Mouse (Mus musculus) heart, embryonic 12.5 days (tissue): Measurements from ENCODE around the gene Ooep. TPM values are rescaled to one million over a fixed set of nuclear protein-coding genes. Genes with fewer than 3 reads are reported as not detected.

Experiments
- ATAC-seq: fragments of 200-750 bp; cut with Nextera tagmentation; 2 replicates; pipeline ENCODE4 v1.8.0; 2017; ENCODE audit warnings: moderate TSS enrichment, moderate library complexity; ENCODE audit not compliant: insufficient number of reproducible peaks, low FRiP score
- H3K27ac ChIP-seq: fragments of 300-500 bp; sonication (generic); 2 replicates; pipeline ENCODE4 v1.5.1; 2016; ENCODE audit warnings: mild to moderate bottlenecking, moderate library complexity; ENCODE audit not compliant: poor library complexity, severe bottlenecking
- H3K27me3 ChIP-seq: fragments of 300-500 bp; sonication (generic); replicated peaks from 2 replicates; pipeline ENCODE4 v1.6.1; 2016; ENCODE audit warnings: mild to moderate bottlenecking, moderate library complexity
- H3K36me3 ChIP-seq: fragments of 300-500 bp; sonication (generic); 2 replicates; pipeline ENCODE4 v1.6.1; 2016; ENCODE audit warnings: mild to moderate bottlenecking, moderate library complexity
- H3K4me1 ChIP-seq: fragments of 300-500 bp; sonication (generic); replicated peaks from 2 replicates; pipeline ENCODE4 v1.6.1; 2016; ENCODE audit warnings: mild to moderate bottlenecking
- H3K4me2 ChIP-seq: fragments of 300-500 bp; sonication (generic); 2 replicates; pipeline ENCODE4 v1.6.1; 2016; ENCODE audit warnings: mild to moderate bottlenecking, moderate library complexity
- H3K4me3 ChIP-seq: fragments of 300-500 bp; sonication (generic); 2 replicates; pipeline ENCODE4 v1.5.1; 2016; ENCODE audit warnings: mild to moderate bottlenecking
- H3K9ac ChIP-seq: fragments of 300-500 bp; sonication (generic); 2 replicates; pipeline ENCODE4 v1.6.1; 2016; ENCODE audit warnings: mild to moderate bottlenecking, moderate library complexity
- H3K9me3 ChIP-seq: fragments of 300-500 bp; sonication (generic); replicated peaks from 2 replicates; pipeline ENCODE4 v1.6.1; 2016; ENCODE audit warnings: mild to moderate bottlenecking, moderate library complexity
- WGBS: fragments of 180-500 bp; shearing (Covaris S2); methylation state at CpG from one replicate; pipeline ENCODE4 v1.1.7; 2016; 5-methylcytosine and 5-hydroxymethylcytosine counted together
- polyA plus RNA-seq: library from polyadenylated mRNA; unstranded; fragments of >200 nt; fragmentation: Nextera tagmentation; extraction: Ambion mirVana; gene quantifications from 2 replicates; pipeline ENCODE4 v1.2.1, GENCODE M21; 2016

The Ooep gene
- 0.56 and 0.68 TPM in 2 replicates for polyA plus RNA-seq

DNA sequence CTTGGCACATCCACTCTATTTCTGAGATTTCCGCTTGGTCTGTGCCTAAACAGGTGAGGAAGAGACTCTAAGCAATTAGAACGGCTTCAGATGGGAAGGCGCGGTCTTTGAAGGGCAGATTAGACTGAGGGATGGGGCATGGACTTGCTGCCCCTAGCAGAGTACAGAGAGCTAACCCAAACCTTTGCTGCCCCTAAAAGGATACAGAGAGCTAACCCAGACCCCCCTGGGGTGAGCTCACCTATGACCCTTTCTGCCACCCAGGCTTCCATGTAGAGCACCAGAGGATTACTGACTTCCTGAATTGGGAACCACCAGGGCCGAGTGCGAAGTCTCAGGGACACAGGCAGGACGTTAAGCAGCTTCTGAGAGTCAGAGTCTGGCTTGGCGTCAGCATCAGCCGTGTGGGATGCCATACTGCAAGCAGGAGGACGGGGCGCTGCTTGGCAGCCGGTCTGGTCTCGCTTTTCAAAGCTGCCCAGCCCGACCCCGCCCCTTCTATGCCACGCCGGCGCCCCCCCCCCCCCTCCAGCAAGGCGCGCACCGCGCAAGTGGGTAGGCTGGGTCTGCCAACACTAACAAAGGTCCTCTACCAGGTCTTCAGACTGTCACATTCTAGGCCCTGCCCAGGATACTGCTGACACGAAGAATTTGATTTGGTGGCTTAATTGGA lies at the start of gene Ooep:
TSS of gene Ooep (minus strand) at position 613 of the 673 bp plus-strand sequence.
- ATAC-seq = peak; percentile 71
- no peak within 1 kb of the TSS for H3K27ac ChIP-seq
- H3K36me3 ChIP-seq = no peaks in the 10 kb centered on the region
- peaks cover 10% of the 10 kb centered on the region for H3K4me1 ChIP-seq
- no peaks in the 10 kb centered on the region for H3K27me3 ChIP-seq
- peak within 1 kb of the TSS; percentile 85 for H3K4me2 ChIP-seq
- H3K4me3 ChIP-seq = peak within 1 kb of the TSS; percentile 44
- H3K9ac ChIP-seq = peak within 1 kb of the TSS; percentile 64; the same call in 1 of the 2 replicates
- no peaks in the 10 kb centered on the region for H3K9me3 ChIP-seq
- 5% methylated on average over 20 of the region's 23 CpGs for WGBS

DNA sequence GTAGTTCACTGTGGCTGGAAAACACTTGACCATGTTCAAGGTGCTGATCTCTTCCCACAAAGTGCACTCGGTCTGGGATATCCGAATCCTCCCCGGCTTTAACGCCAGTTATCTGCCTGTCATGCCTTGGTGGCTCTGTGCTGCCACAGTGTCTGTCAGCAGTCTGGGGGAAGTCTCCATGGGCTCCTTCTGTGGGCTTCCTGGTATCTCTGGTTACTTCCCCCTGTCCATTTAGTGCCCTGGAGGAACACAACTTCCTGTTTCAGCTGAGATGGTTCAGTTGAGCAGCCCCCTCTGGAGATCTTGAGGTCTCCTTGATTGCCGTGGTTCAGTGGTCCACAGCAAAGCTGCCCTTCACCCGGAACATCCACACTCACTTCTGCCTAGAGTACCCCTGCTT lies 49.7 kb upstream of the Ooep start:
- WGBS = 49% methylated on average over 6 of the region's 6 CpGs
- H3K9me3 ChIP-seq = no peaks in the 10 kb centered on the region
- H3K36me3 ChIP-seq = no peaks in the 10 kb centered on the region
- peaks cover 10% of the 10 kb centered on the region for H3K4me1 ChIP-seq
- peak overlapping the region; percentile 88 for H3K4me2 ChIP-seq
- H3K27ac ChIP-seq = no peak overlapping the region
- H3K4me3 ChIP-seq = no peak overlapping the region
- peaks cover 8% of the 10 kb centered on the region for H3K27me3 ChIP-seq
- no peak overlapping the region for H3K9ac ChIP-seq
- ATAC-seq = no peak

DNA sequence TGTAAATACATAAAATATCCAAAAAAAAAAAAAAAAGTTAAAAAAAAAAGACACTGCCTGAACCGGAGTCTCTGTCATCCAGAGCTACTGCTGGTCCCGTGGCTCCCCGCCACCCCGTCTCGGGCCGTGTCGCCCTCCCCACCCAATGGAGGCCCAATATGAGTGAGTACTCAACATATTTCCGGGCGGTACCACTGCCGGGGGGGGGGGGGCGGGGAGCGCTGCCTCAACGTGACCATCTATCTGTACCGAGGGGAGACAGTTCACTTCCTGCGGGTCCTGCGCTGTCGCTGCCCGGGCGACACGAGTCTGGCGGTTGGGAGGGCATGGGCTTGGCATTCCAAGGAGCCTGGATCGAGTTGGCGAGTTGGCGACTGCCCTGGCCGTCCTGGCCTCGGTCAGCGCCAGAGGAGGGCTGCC lies 48.8 kb upstream of the Ooep start:
- H3K27ac ChIP-seq = no peak overlapping the region

DNA sequence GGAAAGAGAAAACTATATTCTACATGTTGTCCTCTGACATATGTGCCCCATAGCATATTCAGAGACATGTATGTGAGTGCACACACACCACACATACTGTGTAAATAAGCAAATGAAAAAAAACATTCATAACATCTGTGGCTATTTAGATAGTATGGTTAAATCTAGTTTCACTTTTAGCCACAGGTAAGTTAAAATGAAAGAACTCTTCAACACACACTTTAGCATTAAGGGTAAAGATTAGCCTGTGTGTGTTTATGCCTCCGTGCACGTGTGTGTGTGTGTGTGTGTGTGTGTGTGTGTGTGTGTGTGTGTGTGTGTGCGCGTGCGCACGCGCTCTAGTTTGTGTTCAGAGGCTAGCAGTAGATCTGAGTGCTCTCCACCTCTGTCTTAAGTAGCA lies 23.1 kb upstream of the Ooep start:
- H3K4me3 ChIP-seq = no peak overlapping the region
- no peak overlapping the region for H3K27ac ChIP-seq
- peaks cover 22% of the 10 kb centered on the region for H3K27me3 ChIP-seq
- no peaks in the 10 kb centered on the region for H3K9me3 ChIP-seq
- 84% methylated on average over 7 of the region's 7 CpGs for WGBS
- no peak overlapping the region for H3K4me2 ChIP-seq
- H3K4me1 ChIP-seq = no peaks in the 10 kb centered on the region
- H3K9ac ChIP-seq = no peak overlapping the region
- ATAC-seq = no peak
- no peaks in the 10 kb centered on the region for H3K36me3 ChIP-seq

More for the DNA sequence above, 48.8 kb upstream of the Ooep start:
- peak overlapping the region; percentile 48 for H3K4me3 ChIP-seq
- peak; percentile 33 for ATAC-seq
- peaks cover 8% of the 10 kb centered on the region for H3K27me3 ChIP-seq
- H3K4me1 ChIP-seq = peaks cover 10% of the 10 kb centered on the region
- 11% methylated on average over 26 of the region's 27 CpGs for WGBS
- no peaks in the 10 kb centered on the region for H3K9me3 ChIP-seq
- H3K4me2 ChIP-seq = peak overlapping the region; percentile 88
- H3K36me3 ChIP-seq = no peaks in the 10 kb centered on the region
- peak overlapping the region; percentile 62 for H3K9ac ChIP-seq

DNA sequence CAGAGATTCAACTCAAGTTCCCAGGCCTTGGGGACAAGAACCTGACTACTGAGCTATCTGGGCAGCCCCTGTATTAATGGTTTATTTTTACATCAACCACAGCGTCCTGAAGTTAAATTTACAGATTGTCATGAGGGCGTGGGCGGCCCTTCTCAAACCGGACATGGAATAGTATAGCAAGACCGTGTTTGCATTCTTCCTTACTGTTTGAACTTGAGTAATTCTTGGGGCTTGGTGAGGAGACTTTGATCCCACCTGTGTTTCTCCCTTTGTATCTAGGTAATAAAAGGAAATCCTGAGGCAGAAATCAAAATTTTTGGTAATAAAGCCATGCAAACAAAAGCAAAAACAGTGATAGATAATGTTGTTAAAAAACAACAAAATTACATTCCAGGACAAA lies 22.0 kb upstream of the Ooep start:
- 73% methylated on average over 5 of the region's 5 CpGs for WGBS
- H3K36me3 ChIP-seq = no peaks in the 10 kb centered on the region

DNA sequence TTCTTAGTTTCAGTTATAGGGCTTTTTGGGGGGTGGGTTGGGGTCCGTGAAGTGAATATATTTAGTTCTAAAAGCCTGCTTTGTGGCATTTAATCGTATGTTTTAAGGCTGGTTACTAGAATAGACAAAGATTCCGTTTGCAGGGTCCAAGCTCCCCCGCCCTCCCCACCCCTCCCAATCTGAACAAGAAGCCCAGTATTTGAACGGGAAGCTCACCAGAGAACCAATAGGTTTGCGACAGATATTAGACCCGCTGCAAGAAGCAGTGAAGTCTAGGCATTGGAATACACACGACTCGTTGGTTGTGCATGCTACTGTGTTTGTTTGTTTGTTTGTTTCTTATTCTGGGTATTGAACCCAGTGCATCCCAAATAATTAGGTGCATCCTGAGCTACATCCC lies 18.0 kb upstream of the Ooep start:
- Histone ChIP-seq H3K27me3 (peaks cover 73% of the 10 kb centered on the region), H3K4me3 (no peak overlapping the region; the same call in 1 of the 2 replicates)

More for the DNA sequence above, 22.0 kb upstream of the Ooep start:
- Histone ChIP-seq H3K4me1 (peaks cover 4% of the 10 kb centered on the region), H3K4me3 (no peak overlapping the region), H3K4me2 (no peak overlapping the region), H3K27ac (no peak overlapping the region), H3K9ac (no peak overlapping the region), H3K27me3 (peaks cover 32% of the 10 kb centered on the region), H3K9me3 (no peaks in the 10 kb centered on the region)
- ATAC-seq = no peak

DNA sequence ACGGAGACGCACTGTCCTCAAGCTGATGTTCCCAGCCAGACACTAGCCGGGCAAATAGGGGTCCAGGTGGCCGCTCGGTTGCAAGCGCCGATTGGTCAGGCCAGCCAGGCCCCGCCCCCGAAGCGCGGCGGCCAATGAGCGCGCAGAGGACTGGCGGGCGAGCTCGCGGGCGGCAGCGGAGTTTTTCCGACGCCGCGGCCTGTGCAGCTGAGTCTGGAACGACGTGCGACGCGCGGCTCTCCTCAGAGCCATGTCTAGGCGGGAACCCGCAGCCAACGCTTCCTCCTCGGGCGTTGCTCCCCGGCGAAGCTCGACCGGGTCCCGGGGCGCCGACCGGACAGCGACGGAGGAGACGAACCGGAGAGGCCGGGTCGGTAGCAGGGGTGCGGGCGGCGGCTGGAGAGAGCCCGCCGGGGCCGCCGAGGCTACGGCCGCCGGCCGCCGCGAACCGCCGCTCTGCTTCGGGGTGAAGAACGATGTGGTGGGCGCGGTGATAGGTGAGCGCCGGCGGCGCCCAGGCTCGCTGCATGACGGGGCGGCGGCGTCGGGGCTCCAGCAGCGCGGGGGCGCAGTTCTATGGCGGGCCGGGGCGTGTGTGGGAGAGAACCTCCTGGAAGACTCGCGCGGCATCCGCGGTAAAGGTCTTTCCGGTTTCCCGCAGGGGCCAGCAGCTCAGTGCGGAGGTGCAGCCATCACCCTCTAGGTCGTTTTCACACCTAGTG lies 17.3 kb upstream of the Ooep start, which contains the start of gene Ddx43:
TSS of gene Ddx43 (plus strand) at position 148 of the 722 bp plus-strand sequence.
- Histone ChIP-seq H3K27ac (no peak within 1 kb of the TSS), H3K4me2 (peak within 1 kb of the TSS; percentile 73), H3K36me3 (no peaks in the 10 kb centered on the region), H3K27me3 (peaks cover 80% of the 10 kb centered on the region), H3K4me3 (peak within 1 kb of the TSS; percentile 49), H3K9me3 (no peaks in the 10 kb centered on the region), H3K4me1 (peaks cover 4% of the 10 kb centered on the region), H3K9ac (peak within 1 kb of the TSS; percentile 53; the same call in 1 of the 2 replicates)
- ATAC-seq = peak; percentile 78
- WGBS = 3% methylated on average over 89 of the region's 93 CpGs

More for the DNA sequence above, 18.0 kb upstream of the Ooep start:
- H3K36me3 ChIP-seq = no peaks in the 10 kb centered on the region
- H3K4me2 ChIP-seq = peak overlapping the region; percentile 73
- no peak overlapping the region for H3K27ac ChIP-seq
- H3K9me3 ChIP-seq = no peaks in the 10 kb centered on the region
- 49% methylated on average over 9 of the region's 9 CpGs for WGBS
- peaks cover 4% of the 10 kb centered on the region for H3K4me1 ChIP-seq
- H3K9ac ChIP-seq = no peak overlapping the region
- no peak for ATAC-seq

DNA sequence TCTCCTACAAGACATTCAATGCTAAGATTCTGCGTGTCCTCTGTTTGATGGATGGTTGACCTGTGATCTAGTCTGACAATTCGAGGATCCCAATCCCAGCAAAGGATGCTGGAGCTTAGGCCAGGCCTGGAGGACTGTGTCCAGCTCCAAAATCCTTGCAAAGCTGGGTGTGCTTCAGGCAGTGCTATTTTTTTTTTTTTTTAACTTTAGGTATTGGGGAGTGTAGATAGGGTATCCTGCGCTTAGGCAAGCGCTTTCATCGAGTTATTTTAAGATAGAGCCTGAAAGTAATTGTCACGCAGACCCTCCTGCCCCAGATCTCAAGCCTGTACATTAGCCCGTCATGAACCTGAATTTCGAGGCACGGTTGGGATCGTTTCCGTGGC lies 16.7 kb upstream of the Ooep start:
- Histone ChIP-seq H3K4me3 (peak overlapping the region; percentile 49), H3K27ac (no peak overlapping the region), H3K4me2 (peak overlapping the region; percentile 73), H3K4me1 (peaks cover 4% of the 10 kb centered on the region), H3K36me3 (no peaks in the 10 kb centered on the region), H3K27me3 (peaks cover 81% of the 10 kb centered on the region), H3K9me3 (no peaks in the 10 kb centered on the region), H3K9ac (no peak overlapping the region)
- no peak; the same call in 1 of the 2 replicates for ATAC-seq
- 27% methylated on average over 11 of the region's 11 CpGs for WGBS

DNA sequence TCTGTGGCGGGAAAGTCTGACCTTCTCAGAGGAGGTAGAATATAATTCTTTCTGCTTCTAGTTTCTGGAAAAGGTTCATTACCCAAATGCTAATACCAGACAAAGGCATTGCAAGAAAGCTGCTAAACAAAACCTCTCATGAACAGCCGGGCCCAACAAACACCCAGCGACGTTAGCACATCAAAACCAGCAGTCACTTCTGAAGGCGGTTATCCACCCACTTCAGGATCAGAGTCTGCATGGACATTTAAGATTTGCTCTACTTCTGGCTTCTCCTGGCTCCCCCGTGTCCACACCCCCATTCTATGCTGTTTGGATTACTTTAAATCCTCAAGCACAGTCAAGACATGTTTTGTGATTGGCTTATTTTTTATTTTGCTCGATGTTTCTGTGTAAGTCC lies 16.1 kb upstream of the Ooep start:
- ATAC-seq = no peak
- WGBS = 60% methylated on average over 7 of the region's 7 CpGs
- H3K36me3 ChIP-seq = no peaks in the 10 kb centered on the region

DNA sequence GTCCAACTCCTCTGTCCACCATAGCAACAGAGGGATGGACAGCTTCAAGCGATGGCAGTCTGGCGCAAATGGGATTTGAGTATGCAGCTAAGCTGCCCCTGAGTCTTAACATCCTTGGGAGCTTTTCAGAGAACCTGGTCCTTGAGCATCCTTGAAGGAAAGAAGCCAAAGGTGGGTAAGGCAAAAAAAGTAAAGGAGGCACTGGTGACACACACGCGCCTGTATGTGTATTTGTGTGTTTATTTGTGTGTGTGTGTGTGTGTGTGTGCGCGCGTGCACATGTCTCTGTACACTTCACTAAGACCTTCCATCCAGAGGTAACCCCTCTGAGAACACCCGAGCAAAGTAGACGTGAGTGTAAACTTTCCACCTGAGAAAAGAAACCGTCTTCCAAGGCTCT lies 15.2 kb upstream of the Ooep start:
- Histone ChIP-seq H3K27me3 (peaks cover 72% of the 10 kb centered on the region), H3K4me2 (no peak overlapping the region), H3K36me3 (no peaks in the 10 kb centered on the region), H3K9ac (no peak overlapping the region), H3K4me1 (peaks cover 4% of the 10 kb centered on the region), H3K9me3 (no peaks in the 10 kb centered on the region), H3K4me3 (no peak overlapping the region), H3K27ac (no peak overlapping the region)
- ATAC-seq = no peak
- WGBS = 78% methylated on average over 10 of the region's 10 CpGs

More for the DNA sequence above, 16.1 kb upstream of the Ooep start:
- Histone ChIP-seq H3K4me2 (no peak overlapping the region), H3K4me1 (peaks cover 4% of the 10 kb centered on the region), H3K4me3 (no peak overlapping the region), H3K27me3 (peaks cover 80% of the 10 kb centered on the region), H3K9me3 (no peaks in the 10 kb centered on the region), H3K27ac (no peak overlapping the region), H3K9ac (no peak overlapping the region)

DNA sequence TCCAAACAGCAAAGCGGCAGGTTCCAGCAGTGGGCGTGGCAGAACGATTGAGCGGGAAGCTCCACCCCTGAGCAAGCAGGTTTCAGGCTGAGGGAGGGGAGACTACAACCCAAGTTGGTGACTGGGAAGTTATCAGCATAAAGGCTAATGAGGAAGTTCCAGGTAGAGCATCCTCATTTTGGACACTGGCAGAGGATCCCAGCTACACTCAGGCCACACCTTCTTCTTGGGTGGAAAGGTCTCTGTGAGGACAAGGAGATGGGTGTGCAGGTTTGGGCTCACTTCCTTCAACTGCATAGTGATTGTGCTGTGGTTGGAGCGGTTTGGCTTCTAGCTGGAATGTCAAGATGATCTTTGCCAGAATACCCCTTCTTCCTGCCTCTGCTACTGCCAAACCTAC lies 11.5 kb upstream of the Ooep start:
- Histone ChIP-seq H3K9me3 (no peaks in the 10 kb centered on the region), H3K4me2 (no peak overlapping the region), H3K27ac (no peak overlapping the region), H3K9ac (no peak overlapping the region), H3K27me3 (peaks cover 46% of the 10 kb centered on the region), H3K4me1 (no peaks in the 10 kb centered on the region), H3K4me3 (no peak overlapping the region), H3K36me3 (no peaks in the 10 kb centered on the region)
- 32% methylated on average over 5 of the region's 5 CpGs for WGBS
- ATAC-seq = no peak
